Mouse (Mus musculus) kidney, postnatal 0 days (tissue): ENCODE measurements around the gene Keap1. TPM values are rescaled to one million over a fixed set of nuclear protein-coding genes. Genes with fewer than 3 reads are reported as not detected.

Experiments
- ATAC-seq: fragments of 200-750 bp; cut with Nextera tagmentation; replicated peaks from 2 replicates; pipeline ENCODE4 v1.8.0; 2017; ENCODE audit warnings: low read depth, moderate number of reproducible peaks, moderate TSS enrichment, moderate library complexity; ENCODE audit not compliant: low FRiP score
- DNase-seq: peaks from one replicate; pipeline ENCODE4 v3.0.0-alpha.2; 2016; ENCODE audit warnings: low spot score
- H3K27ac ChIP-seq: fragments of 300-500 bp; sonication (generic); 2 replicates; pipeline ENCODE4 v1.5.1; 2014; ENCODE audit warnings: mild to moderate bottlenecking
- H3K27me3 ChIP-seq: fragments of 300-500 bp; sonication (generic); 2 replicates; pipeline ENCODE4 v1.6.1; 2014; ENCODE audit warnings: low read length, mixed read lengths; ENCODE audit not compliant: insufficient read depth
- H3K36me3 ChIP-seq: fragments of 300-500 bp; sonication (generic); 2 replicates; pipeline ENCODE4 v1.6.1; 2014; ENCODE audit warnings: low read length, mixed read lengths; ENCODE audit not compliant: insufficient read depth
- H3K4me1 ChIP-seq: fragments of 300-500 bp; sonication (generic); replicated peaks from 2 replicates; pipeline ENCODE4 v1.6.1; 2014; ENCODE audit warnings: antibody characterized with exemption, low read length, mixed read lengths; ENCODE audit not compliant: insufficient read depth
- H3K4me2 ChIP-seq: fragments of 300-500 bp; sonication (generic); 2 replicates; pipeline ENCODE4 v1.6.1; 2014; ENCODE audit warnings: mild to moderate bottlenecking, low read length, moderate library complexity, mixed read lengths
- H3K4me3 ChIP-seq: fragments of 300-500 bp; sonication (generic); replicated peaks from 2 replicates; pipeline ENCODE4 v1.5.1; 2014; ENCODE audit warnings: low read depth, low read length
- H3K9ac ChIP-seq: fragments of 300-500 bp; sonication (generic); 2 replicates; pipeline ENCODE4 v1.6.1; 2014; ENCODE audit warnings: low read depth, low read length
- H3K9me3 ChIP-seq: fragments of 300-500 bp; sonication (generic); replicated peaks from 2 replicates; pipeline ENCODE4 v1.6.1; 2016; ENCODE audit warnings: low read length, inconsistent platforms, mixed read lengths
- CTCF ChIP-seq: IDR thresholded peaks from 2 replicates; pipeline ENCODE4 v1.5.1; 2016; ENCODE audit warnings: antibody characterized with exemption, low read depth, mild to moderate bottlenecking, moderate library complexity
- WGBS: fragments of 180-500 bp; shearing (Covaris S2); extraction: QIAGEN DNeasy Blood & Tissue Kit; methylation state at CpG from one replicate; pipeline ENCODE4 v1.1.7; 2014; 5-methylcytosine and 5-hydroxymethylcytosine counted together
- polyA plus RNA-seq: library from polyadenylated mRNA; unstranded; fragments of >200 nt; fragmentation: Nextera tagmentation; extraction: Ambion mirVana; gene quantifications from 2 replicates; pipeline ENCODE4 v1.2.1, GENCODE M21; 2015

Keap1 gene
- polyA plus RNA-seq, 1 experiment from 2014 or later, result 49.3 TPM

DNA sequence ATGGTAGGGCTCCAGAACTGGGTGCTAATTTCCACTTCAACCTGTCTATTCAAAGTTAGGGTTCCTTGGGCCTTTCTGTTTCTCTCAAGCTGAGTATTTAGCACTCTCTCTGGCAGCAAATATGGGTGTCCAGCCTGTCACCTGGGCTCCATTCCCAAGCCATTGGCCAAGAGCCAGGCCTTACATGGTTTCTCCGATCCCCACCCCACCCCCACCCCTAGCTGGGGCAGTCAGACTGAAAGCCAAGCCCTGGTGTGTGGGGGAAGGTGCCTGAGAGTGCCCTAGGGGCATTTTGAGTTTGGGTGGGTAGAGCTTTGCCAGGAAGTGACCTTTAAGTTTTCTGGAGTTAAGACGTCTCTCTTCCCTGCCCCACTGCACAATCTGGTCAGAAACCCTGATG, 54.4 kb downstream of the Keap1 start:
- peaks cover 9% of the 10 kb centered on the region; the same call in 1 of the 2 replicates for H3K4me1 ChIP-seq
- TF ChIP-seq CTCF, result no peak
- peak overlapping the region; percentile 72 for H3K4me2 ChIP-seq
- WGBS, result 14% methylated on average over 2 of the region's 2 CpGs
- no peaks in the 10 kb centered on the region for H3K27me3 ChIP-seq
- ATAC-seq (no peak), DNase-seq (no peak)
- no peaks in the 10 kb centered on the region for H3K9me3 ChIP-seq
- no peak overlapping the region for H3K9ac ChIP-seq
- no peaks in the 10 kb centered on the region for H3K36me3 ChIP-seq
- 0 out of 2 replicates have a peak overlapping the region, but pooled peaks have one; percentile 15 for H3K27ac ChIP-seq
- H3K4me3 ChIP-seq, result no peak overlapping the region

GRCm38 (mm10) chr9:21183905-21184413, 55.2 kb downstream of the Keap1 start:
- peak; percentile 56 for DNase-seq
- Histone ChIP-seq H3K36me3 (no peaks in the 10 kb centered on the region), H3K27ac (no peak overlapping the region), H3K4me3 (peak overlapping the region; percentile 35), H3K27me3 (no peaks in the 10 kb centered on the region), H3K4me2 (peak overlapping the region; percentile 72), H3K9ac (peak overlapping the region; percentile 50), H3K4me1 (peaks cover 9% of the 10 kb centered on the region; the same call in 1 of the 2 replicates), H3K9me3 (no peaks in the 10 kb centered on the region)
- WGBS, result 7% methylated on average over 33 of the region's 34 CpGs
- peak; percentile 61 for ATAC-seq
- TF ChIP-seq CTCF, result peak; percentile 34; the same call in 1 of the 2 replicates

DNA sequence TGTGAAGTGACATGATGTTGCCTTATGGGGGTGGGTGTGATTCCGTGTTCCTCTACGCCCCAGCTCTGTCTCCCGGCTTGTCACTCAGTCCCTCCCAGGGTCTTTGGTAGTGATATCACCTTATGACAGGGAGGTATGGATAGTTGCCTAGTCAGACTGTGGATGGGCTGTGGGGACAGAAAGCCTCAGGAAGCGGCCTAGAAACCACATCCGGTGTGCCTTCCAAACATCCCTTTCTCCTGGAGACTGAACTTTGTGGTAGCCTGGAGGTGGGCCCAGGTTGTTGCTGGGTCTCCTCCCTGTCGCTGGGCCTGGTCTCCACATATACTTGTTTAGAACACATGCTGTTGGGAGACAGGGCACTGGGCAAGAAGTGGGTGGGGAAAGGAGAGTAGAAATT, 55.7 kb downstream of the Keap1 start:
- H3K27ac ChIP-seq, result no peak overlapping the region
- H3K4me2 ChIP-seq, result peak overlapping the region; percentile 72
- H3K4me3 ChIP-seq, result no peak overlapping the region
- no peak for ATAC-seq
- H3K9me3 ChIP-seq, result no peaks in the 10 kb centered on the region
- no peaks in the 10 kb centered on the region for H3K36me3 ChIP-seq
- no peak for DNase-seq
- 91% methylated on average over 6 of the region's 6 CpGs for WGBS
- H3K27me3 ChIP-seq, result no peaks in the 10 kb centered on the region
- TF ChIP-seq CTCF, result no peak
- H3K9ac ChIP-seq, result no peak overlapping the region; the same call in 1 of the 2 replicates
- peaks cover 9% of the 10 kb centered on the region; the same call in 1 of the 2 replicates for H3K4me1 ChIP-seq

- peak; percentile 84 for DNase-seq
- no peaks in the 10 kb centered on the region for H3K27me3 ChIP-seq
- WGBS, result 7% methylated on average over 48 of the region's 48 CpGs
- peaks cover 9% of the 10 kb centered on the region; the same call in 1 of the 2 replicates for H3K4me1 ChIP-seq
- peak overlapping the region; percentile 68 for H3K4me2 ChIP-seq
- no peaks in the 10 kb centered on the region for H3K9me3 ChIP-seq
- peak; percentile 68 for ATAC-seq
- H3K27ac ChIP-seq, result 0 out of 2 replicates have a peak overlapping the region, but pooled peaks have one; percentile 13
- H3K4me3 ChIP-seq, result peak overlapping the region; percentile 45
- H3K36me3 ChIP-seq, result no peaks in the 10 kb centered on the region
- H3K9ac ChIP-seq, result peak overlapping the region; percentile 69
- TF ChIP-seq CTCF, result no peak
Measured at GRCm38 (mm10) chr9:21181421-21182220, 57.5 kb downstream of the Keap1 start.

- Histone ChIP-seq H3K4me2 (no peak overlapping the region), H3K9me3 (no peaks in the 10 kb centered on the region), H3K36me3 (no peaks in the 10 kb centered on the region), H3K9ac (no peak overlapping the region), H3K4me1 (peaks cover 9% of the 10 kb centered on the region; the same call in 1 of the 2 replicates), H3K27me3 (no peaks in the 10 kb centered on the region), H3K27ac (0 out of 2 replicates have a peak overlapping the region, but pooled peaks have one; percentile 13), H3K4me3 (no peak overlapping the region)
- ATAC-seq, result no peak
- TF ChIP-seq CTCF, result no peak
- no peak for DNase-seq
- WGBS, result 58% methylated on average over 1 of the region's 1 CpGs
Measured at GRCm38 (mm10) chr9:21180841-21181240, 58.3 kb downstream of the Keap1 start.

GRCm38 (mm10) chr9:21180402-21180801, 58.8 kb downstream of the Keap1 start:
- H3K27me3 ChIP-seq, result no peaks in the 10 kb centered on the region
- ATAC-seq (no peak), DNase-seq (no peak)
- H3K27ac ChIP-seq, result no peak overlapping the region
- no peak overlapping the region for H3K4me2 ChIP-seq
- TF ChIP-seq CTCF, result no peak
- H3K4me3 ChIP-seq, result no peak overlapping the region
- no peaks in the 10 kb centered on the region for H3K9me3 ChIP-seq
- peaks cover 9% of the 10 kb centered on the region; the same call in 1 of the 2 replicates for H3K4me1 ChIP-seq
- no peak overlapping the region for H3K9ac ChIP-seq
- H3K36me3 ChIP-seq, result no peaks in the 10 kb centered on the region
- 54% methylated on average over 4 of the region's 4 CpGs for WGBS

Other genes with a start within 250 kb of the Keap1 start
- gene Mrpl4, start 236.6 kb downstream of the Keap1 start, polyA plus RNA-seq, result 155 and 158 TPM in 2 replicates
- gene Icam1, start 223.4 kb downstream of the Keap1 start, polyA plus RNA-seq, result 12.3 and 13.4 TPM in 2 replicates
- gene Icam4, start 210.0 kb downstream of the Keap1 start, polyA plus RNA-seq, result 0.26 and 0.50 TPM in 2 replicates
- gene Icam5, start 207.3 kb downstream of the Keap1 start, polyA plus RNA-seq, result 0.21 and 0.27 TPM in 2 replicates
- 0.29 TPM in 1 of 2 replicates, not detected in the other for gene Zglp1, start 172.3 kb downstream of the Keap1 start, polyA plus RNA-seq
- 0.38 and 0.62 TPM in 2 replicates for gene Gm49373, start 166.3 kb downstream of the Keap1 start, polyA plus RNA-seq
- gene Fdx1l, start 165.7 kb downstream of the Keap1 start, polyA plus RNA-seq, result 61.5 and 63.9 TPM in 2 replicates
- gene Gm38431, start 147.4 kb downstream of the Keap1 start, polyA plus RNA-seq, result 0.80 and 0.91 TPM in 2 replicates
- 40.8 and 41.3 TPM in 2 replicates for gene Raver1, start 147.4 kb downstream of the Keap1 start, polyA plus RNA-seq
- gene Tyk2, start 108.1 kb downstream of the Keap1 start, polyA plus RNA-seq, result 8.6 and 9.4 TPM in 2 replicates
- 256 and 271 TPM in 2 replicates for gene Cdc37, start 89.4 kb downstream of the Keap1 start, polyA plus RNA-seq
- gene Pde4a, start 73.6 kb downstream of the Keap1 start, polyA plus RNA-seq, result 8.2 and 8.3 TPM in 2 replicates
- 0.11 TPM in 1 of 2 replicates, not detected in the other for gene S1pr5, start 9.1 kb upstream of the Keap1 start, polyA plus RNA-seq
- gene Atg4d, start 25.9 kb upstream of the Keap1 start, polyA plus RNA-seq, result 51.7 and 52.9 TPM in 2 replicates
- gene Kri1, start 48.6 kb upstream of the Keap1 start, polyA plus RNA-seq, result 8.7 and 10.6 TPM in 2 replicates
- 31.4 and 37.8 TPM in 2 replicates for gene Cdkn2d, start 52.0 kb upstream of the Keap1 start, polyA plus RNA-seq
- 57.3 and 63.0 TPM in 2 replicates for gene Ap1m2, start 73.0 kb upstream of the Keap1 start, polyA plus RNA-seq
- 76.5 and 80.5 TPM in 2 replicates for gene Slc44a2, start 81.3 kb upstream of the Keap1 start, polyA plus RNA-seq
- gene Ilf3, start 128.5 kb upstream of the Keap1 start, polyA plus RNA-seq, result 113 and 125 TPM in 2 replicates
- gene Qtrt1, start 172.5 kb upstream of the Keap1 start, polyA plus RNA-seq, result 41.1 and 42.0 TPM in 2 replicates
- 68.0 and 68.9 TPM in 2 replicates for gene Dnm2, start 185.5 kb upstream of the Keap1 start, polyA plus RNA-seq